Mouse (Mus musculus) liver, embryonic 14.5 days (tissue): ENCODE results near the gene Thsd4. TPM values are rescaled to one million over a fixed set of nuclear protein-coding genes. Genes with fewer than 3 reads are reported as not detected.

Source experiments
- ATAC-seq: fragments of 200-750 bp; cut with Nextera tagmentation; 2 replicates; pipeline ENCODE4 v1.8.0; 2017; ENCODE audit warnings: moderate number of reproducible peaks, mild to moderate bottlenecking, moderate library complexity; ENCODE audit not compliant: insufficient read depth
- DNase-seq, 3 experiments: peaks; one replicate each; pipeline ENCODE4 v3.0.0-alpha.2; 2012 to 2013; ENCODE audit warnings: low read depth in 3 of 3, low spot score in 3 of 3
- H3K27ac ChIP-seq: fragments of 300-500 bp; sonication (generic); 2 replicates; pipeline ENCODE4 v1.5.1; 2014; ENCODE audit warnings: moderate library complexity, mild to moderate bottlenecking, control low read depth, inconsistent platforms
- H3K27me3 ChIP-seq: fragments of 300-500 bp; sonication (generic); 2 replicates; pipeline ENCODE4 v1.6.1; 2014; ENCODE audit warnings: mild to moderate bottlenecking, low read length, moderate library complexity; ENCODE audit not compliant: control insufficient read depth, insufficient read depth
- H3K36me3 ChIP-seq: fragments of 300-500 bp; sonication (generic); replicated peaks from 2 replicates; pipeline ENCODE4 v1.6.1; 2014; ENCODE audit warnings: low read depth; ENCODE audit not compliant: control insufficient read depth, insufficient read depth
- H3K4me1 ChIP-seq, 2 experiments: fragments of 200-500 bp in 1 of 2; fragments of 300-500 bp in 1 of 2; sonication (generic) in 1 of 2; replicated peaks; 2 replicates each; pipeline ENCODE4 v1.6.1; 2012 to 2014; ENCODE audit warnings: antibody characterized with exemption in 1 of 2, inconsistent platforms in 1 of 2, low read length in 1 of 2; ENCODE audit not compliant: control insufficient read depth in 2 of 2, insufficient read depth in 2 of 2
- H3K4me2 ChIP-seq: fragments of 300-500 bp; sonication (generic); 2 replicates; pipeline ENCODE4 v1.6.1; 2014; ENCODE audit warnings: low read depth, mild to moderate bottlenecking, control low read depth, moderate library complexity
- H3K4me3 ChIP-seq, 2 experiments: fragments of 200-500 bp in 1 of 2; fragments of 300-500 bp in 1 of 2; sonication (generic) in 1 of 2; 2 replicates each; pipeline ENCODE4 v1.5.1; 2012 to 2014; ENCODE audit warnings: low read depth in 2 of 2, low read length in 2 of 2, mild to moderate bottlenecking in 2 of 2, control low read depth in 1 of 2, inconsistent platforms in 1 of 2, moderate library complexity in 1 of 2; ENCODE audit not compliant: insufficient read depth in 1 of 2
- H3K9ac ChIP-seq: fragments of 300-500 bp; sonication (generic); replicated peaks from 2 replicates; pipeline ENCODE4 v1.6.1; 2014; ENCODE audit warnings: mild to moderate bottlenecking, control low read depth, moderate library complexity
- H3K9me3 ChIP-seq: fragments of 300-500 bp; sonication (generic); 2 replicates; pipeline ENCODE4 v1.6.1; 2016; ENCODE audit warnings: low read length, mixed read lengths; ENCODE audit not compliant: control insufficient read depth
- CTCF ChIP-seq: IDR thresholded peaks from 2 replicates; pipeline ENCODE4 v1.5.1; 2016; ENCODE audit warnings: antibody characterized with exemption, low read depth, control low read depth
- EP300 ChIP-seq: IDR thresholded peaks from 2 replicates; pipeline ENCODE4 v1.6.1; 2016; ENCODE audit warnings: antibody characterized with exemption, low read depth
- whole genome bisulfite sequencing: fragments of 180-500 bp; shearing (Covaris S2); extraction: QIAGEN DNeasy Blood & Tissue Kit; methylation state at CpG from one replicate; pipeline ENCODE4 v1.1.7; 2014; ENCODE audit not compliant: insufficient replicate concordance; 5-methylcytosine and 5-hydroxymethylcytosine counted together
- polyA plus RNA-seq, 2 experiments: library from polyadenylated mRNA; depleted of rRNA in 1 of 2; stranded (reverse) in 1 of 2; unstranded in 1 of 2; fragments of >200 nt; fragmentation: Nextera tagmentation in 1 of 2; extraction: Ambion mirVana in 1 of 2; gene quantifications; 2 replicates each; pipeline versions ENCODE4 v1.2.1 to v1.2.3; 2012 to 2014

The Thsd4 gene
- polyA plus RNA-seq, 2 experiments: 0.43 to 0.48 TPM

DNA sequence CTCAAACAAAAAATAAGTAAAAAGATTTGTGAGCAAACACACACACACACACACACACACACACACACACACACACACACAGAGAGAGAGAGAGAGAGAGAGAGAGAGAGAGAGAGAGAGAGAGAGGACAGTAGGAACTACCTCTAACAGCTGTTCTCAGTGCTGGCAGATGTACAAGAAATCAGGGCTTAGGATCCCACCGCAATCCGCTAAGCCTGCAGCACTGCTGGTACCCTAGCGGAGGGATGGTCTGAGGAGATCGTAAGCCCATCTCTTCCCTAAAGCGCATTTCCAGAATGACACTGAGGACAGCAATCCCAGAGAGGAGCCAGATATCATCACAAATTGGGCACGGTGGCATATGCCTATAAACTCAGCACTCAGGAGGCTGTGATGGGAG is 119.2 kb downstream of the Thsd4 start:
- no peak for DNase-seq
- WGBS: 82% methylated on average over 6 of the region's 6 CpGs

DNA sequence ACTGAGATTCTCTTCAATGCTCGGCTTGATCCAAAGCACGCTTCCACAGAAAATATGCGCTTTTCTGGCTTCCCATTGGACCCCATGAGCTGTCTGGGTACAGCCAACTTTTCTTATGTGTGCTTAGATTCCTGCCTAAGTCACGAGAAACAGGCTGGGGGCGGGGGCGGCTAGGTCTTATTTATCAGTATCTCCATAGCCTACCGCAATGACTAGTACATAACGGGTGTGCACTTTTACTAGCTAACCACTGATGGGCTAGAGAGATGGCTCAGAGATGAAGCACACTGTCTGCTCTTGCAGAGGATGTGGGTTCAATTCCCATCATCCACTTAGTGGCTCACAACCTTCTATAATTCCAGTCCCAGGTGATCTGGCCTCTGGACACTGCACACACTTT is 121.8 kb downstream of the Thsd4 start:
- H3K27ac ChIP-seq: no peak overlapping the region
- TF ChIP-seq EP300 (no peak), CTCF (no peak)
- H3K9ac ChIP-seq: no peak overlapping the region
- H3K4me3 ChIP-seq: no peak overlapping the region
- 45% methylated on average over 8 of the region's 8 CpGs for WGBS
- no peaks in the 10 kb centered on the region for H3K36me3 ChIP-seq
- ATAC-seq (no peak; the same call in 1 of the 2 replicates), DNase-seq (no peak)
- H3K9me3 ChIP-seq: no peaks in the 10 kb centered on the region
- no peaks in the 10 kb centered on the region for H3K27me3 ChIP-seq
- no peak overlapping the region for H3K4me2 ChIP-seq
- peaks cover 0 to 4% of the 10 kb centered on the region in 2 experiments; a peak in 1 of 4 replicates for H3K4me1 ChIP-seq

More for the DNA sequence above, 119.2 kb downstream of the Thsd4 start:
- no peaks in the 10 kb centered on the region for H3K9me3 ChIP-seq
- no peak overlapping the region for H3K4me3 ChIP-seq
- no peak overlapping the region for H3K4me2 ChIP-seq
- no peaks in the 10 kb centered on the region for H3K27me3 ChIP-seq
- TF ChIP-seq CTCF (no peak), EP300 (no peak)
- H3K27ac ChIP-seq: no peak overlapping the region
- ATAC-seq: no peak
- H3K9ac ChIP-seq: no peak overlapping the region
- H3K4me1 ChIP-seq: peaks cover 0 to 11% of the 10 kb centered on the region in 2 experiments; a peak in 1 of 4 replicates
- H3K36me3 ChIP-seq: no peaks in the 10 kb centered on the region

DNA sequence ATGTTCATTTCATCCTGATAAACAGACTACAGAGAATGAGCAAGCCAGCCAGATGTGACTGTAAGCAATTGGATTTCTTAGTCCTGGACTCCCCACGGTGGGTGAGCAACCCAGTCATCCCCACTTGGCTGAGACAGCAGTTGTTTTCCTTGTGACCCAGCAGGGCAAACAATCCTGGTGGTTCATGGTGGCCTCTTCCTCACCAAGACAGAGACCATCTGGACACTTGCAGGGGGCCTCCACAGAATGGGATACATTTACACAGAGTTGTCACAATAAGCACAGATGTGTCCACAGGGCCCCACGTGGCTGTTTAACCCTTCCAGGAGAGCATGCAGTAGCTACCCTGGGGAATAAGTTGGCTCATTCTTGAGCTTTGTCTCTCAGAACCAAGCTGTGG is 123.8 kb downstream of the Thsd4 start:
- ATAC-seq: no peak
- no peaks in the 10 kb centered on the region for H3K9me3 ChIP-seq
- peaks cover 0 to 2% of the 10 kb centered on the region in 2 experiments; a peak in 1 of 4 replicates for H3K4me1 ChIP-seq
- H3K36me3 ChIP-seq: no peaks in the 10 kb centered on the region
- 31% methylated on average over 2 of the region's 2 CpGs for WGBS
- H3K27ac ChIP-seq: no peak overlapping the region
- no peak overlapping the region for H3K4me3 ChIP-seq
- H3K27me3 ChIP-seq: no peaks in the 10 kb centered on the region
- no peak overlapping the region for H3K4me2 ChIP-seq
- DNase-seq: no peak
- TF ChIP-seq EP300 (no peak), CTCF (no peak)
- H3K9ac ChIP-seq: no peak overlapping the region

DNA sequence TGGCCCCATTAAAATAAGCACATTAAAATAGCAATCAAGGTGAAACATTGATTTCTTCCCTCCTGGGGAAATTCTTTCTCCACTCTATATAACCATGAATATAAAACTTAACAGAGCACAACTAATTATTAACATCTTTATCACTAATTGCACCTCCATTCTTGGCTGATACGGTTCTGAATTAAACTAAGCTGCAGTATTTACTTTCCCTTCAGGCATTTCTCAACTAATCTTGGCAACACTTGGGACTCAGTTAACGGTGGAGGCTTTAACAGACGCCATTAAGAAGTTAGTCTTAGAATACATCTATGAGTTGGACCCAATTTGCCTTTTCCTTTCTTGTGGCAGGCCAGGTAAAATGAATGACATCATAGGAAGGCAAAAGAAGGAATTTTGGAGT is 125.8 kb downstream of the Thsd4 start:
- Histone ChIP-seq H3K9me3 (no peaks in the 10 kb centered on the region), H3K4me3 (no peak overlapping the region), H3K4me2 (no peak overlapping the region), H3K36me3 (no peaks in the 10 kb centered on the region), H3K27me3 (no peaks in the 10 kb centered on the region), H3K4me1 (peaks cover 0 to 2% of the 10 kb centered on the region in 2 experiments; a peak in 1 of 4 replicates), H3K9ac (no peak overlapping the region), H3K27ac (no peak overlapping the region)
- 59% methylated on average over 3 of the region's 3 CpGs for WGBS
- no peak for ATAC-seq
- no peak for TF ChIP-seq CTCF
- no peak for TF ChIP-seq EP300
- no peak for DNase-seq

DNA sequence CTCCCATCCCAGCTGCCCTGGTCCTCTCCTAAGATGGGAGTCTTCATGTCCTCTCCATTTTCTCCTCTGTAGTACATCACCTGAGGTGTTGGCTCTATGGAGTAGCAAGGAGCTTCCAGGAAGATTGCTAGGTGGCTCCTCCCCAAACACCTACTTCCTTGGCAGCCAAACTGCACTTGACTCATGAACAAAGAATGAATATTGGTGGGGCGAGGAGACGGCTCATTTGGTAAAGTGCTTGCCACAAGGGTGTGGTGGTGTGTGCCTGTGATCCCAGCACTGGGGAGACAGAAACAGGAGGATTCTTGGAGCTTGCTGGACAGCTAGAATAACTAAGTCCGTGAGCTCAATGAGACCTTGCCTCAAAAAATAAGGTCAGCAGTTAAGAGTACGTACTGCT is 128.9 kb downstream of the Thsd4 start:
- TF ChIP-seq EP300 (no peak), CTCF (no peak)
- H3K9me3 ChIP-seq: no peaks in the 10 kb centered on the region
- no peaks in the 10 kb centered on the region for H3K4me1 ChIP-seq
- no peak for DNase-seq
- no peaks in the 10 kb centered on the region for H3K27me3 ChIP-seq
- no peak for ATAC-seq
- H3K4me3 ChIP-seq: no peak overlapping the region
- H3K4me2 ChIP-seq: no peak overlapping the region
- WGBS: 65% methylated on average over 4 of the region's 4 CpGs
- no peaks in the 10 kb centered on the region for H3K36me3 ChIP-seq
- H3K9ac ChIP-seq: no peak overlapping the region
- no peak overlapping the region for H3K27ac ChIP-seq
